Mouse (Mus musculus) intestine, embryonic 15.5 days (tissue): ENCODE measurements around the gene Eif1b. TPM values are rescaled to one million over a fixed set of nuclear protein-coding genes. Genes with fewer than 3 reads are reported as not detected.

Source experiments
- ATAC-seq: fragments of 200-750 bp; cut with Nextera tagmentation; 2 replicates; pipeline ENCODE4 v1.8.0; 2017; ENCODE audit warnings: moderate TSS enrichment, moderate library complexity
- H3K27ac ChIP-seq: fragments of 300-500 bp; sonication (generic); 2 replicates; pipeline ENCODE4 v1.5.1; 2015; ENCODE audit warnings: mild to moderate bottlenecking, inconsistent platforms
- H3K27me3 ChIP-seq: fragments of 300-500 bp; sonication (generic); replicated peaks from 2 replicates; pipeline ENCODE4 v1.6.1; 2015; ENCODE audit warnings: inconsistent platforms
- H3K36me3 ChIP-seq: fragments of 300-500 bp; sonication (generic); 2 replicates; pipeline ENCODE4 v1.6.1; 2015; ENCODE audit warnings: inconsistent platforms
- H3K4me1 ChIP-seq: fragments of 300-500 bp; sonication (generic); replicated peaks from 2 replicates; pipeline ENCODE4 v1.6.1; 2015; ENCODE audit warnings: inconsistent platforms
- H3K4me2 ChIP-seq: fragments of 300-500 bp; sonication (generic); replicated peaks from 2 replicates; pipeline ENCODE4 v1.6.1; 2015; ENCODE audit warnings: mild to moderate bottlenecking, inconsistent platforms
- H3K4me3 ChIP-seq: fragments of 300-500 bp; sonication (generic); replicated peaks from 2 replicates; pipeline ENCODE4 v1.5.1; 2015; ENCODE audit warnings: inconsistent platforms
- H3K9ac ChIP-seq: fragments of 300-500 bp; sonication (generic); 2 replicates; pipeline ENCODE4 v1.6.1; 2015; ENCODE audit warnings: inconsistent platforms
- H3K9me3 ChIP-seq: fragments of 300-500 bp; sonication (generic); 2 replicates; pipeline ENCODE4 v1.6.1; 2016; ENCODE audit warnings: inconsistent platforms
- WGBS: fragments of 180-500 bp; shearing (Covaris S2); methylation state at CpG from one replicate; pipeline ENCODE4 v1.1.7; 2015; 5-methylcytosine and 5-hydroxymethylcytosine counted together
- polyA plus RNA-seq: library from polyadenylated mRNA; unstranded; fragments of >200 nt; fragmentation: Nextera tagmentation; extraction: Ambion mirVana; gene quantifications from 2 replicates; pipeline ENCODE4 v1.2.1, GENCODE M21; 2015

The Eif1b gene
- polyA plus RNA-seq: 142 and 167 TPM in 2 replicates

- H3K27ac ChIP-seq: peak within 1 kb of the TSS; percentile 91
- WGBS: 2% methylated on average over 19 of the region's 19 CpGs
- no peaks in the 10 kb centered on the region for H3K27me3 ChIP-seq
- H3K4me2 ChIP-seq: peak within 1 kb of the TSS; percentile 85
- peak within 1 kb of the TSS; percentile 100 for H3K4me3 ChIP-seq
- H3K4me1 ChIP-seq: peaks cover 7% of the 10 kb centered on the region
- H3K9ac ChIP-seq: peak within 1 kb of the TSS; percentile 100
- H3K9me3 ChIP-seq: no peaks in the 10 kb centered on the region
- peak; percentile 54 for ATAC-seq
- H3K36me3 ChIP-seq: peaks cover 19% of the 10 kb centered on the region
Measured at GRCm38 (mm10) chr9:120492010-120492399, at the start of gene Eif1b. Gene Eif1b (plus strand): TSS chr9:120492232.

GRCm38 (mm10) chr9:120444642-120445041 is 47.4 kb upstream of the Eif1b start:
- Histone ChIP-seq H3K27ac (no peak overlapping the region), H3K4me2 (no peak overlapping the region), H3K9me3 (no peaks in the 10 kb centered on the region), H3K27me3 (no peaks in the 10 kb centered on the region), H3K9ac (no peak overlapping the region), H3K4me3 (no peak overlapping the region), H3K4me1 (no peaks in the 10 kb centered on the region), H3K36me3 (no peaks in the 10 kb centered on the region)
- no peak for ATAC-seq
- 81% methylated on average over 9 of the region's 9 CpGs for WGBS

GRCm38 (mm10) chr9:120449696-120450329 is 42.2 kb upstream of the Eif1b start:
- 87% methylated on average over 6 of the region's 6 CpGs for WGBS
- Histone ChIP-seq H3K4me2 (no peak overlapping the region), H3K9ac (no peak overlapping the region), H3K4me1 (no peaks in the 10 kb centered on the region), H3K27me3 (no peaks in the 10 kb centered on the region), H3K27ac (no peak overlapping the region), H3K4me3 (no peak overlapping the region), H3K9me3 (no peaks in the 10 kb centered on the region), H3K36me3 (no peaks in the 10 kb centered on the region)
- ATAC-seq: no peak

- H3K9ac ChIP-seq: no peak overlapping the region
- no peaks in the 10 kb centered on the region for H3K4me1 ChIP-seq
- H3K4me3 ChIP-seq: no peak overlapping the region
- 42% methylated on average over 9 of the region's 9 CpGs for WGBS
- no peaks in the 10 kb centered on the region for H3K27me3 ChIP-seq
- no peaks in the 10 kb centered on the region for H3K9me3 ChIP-seq
- ATAC-seq: peak; percentile 58; the same call in 1 of the 2 replicates
- H3K36me3 ChIP-seq: no peaks in the 10 kb centered on the region
- no peak overlapping the region for H3K4me2 ChIP-seq
- peak overlapping the region; percentile 58; the same call in 1 of the 2 replicates for H3K27ac ChIP-seq
Measured at GRCm38 (mm10) chr9:120455768-120456655, 36.0 kb upstream of the Eif1b start.

DNA sequence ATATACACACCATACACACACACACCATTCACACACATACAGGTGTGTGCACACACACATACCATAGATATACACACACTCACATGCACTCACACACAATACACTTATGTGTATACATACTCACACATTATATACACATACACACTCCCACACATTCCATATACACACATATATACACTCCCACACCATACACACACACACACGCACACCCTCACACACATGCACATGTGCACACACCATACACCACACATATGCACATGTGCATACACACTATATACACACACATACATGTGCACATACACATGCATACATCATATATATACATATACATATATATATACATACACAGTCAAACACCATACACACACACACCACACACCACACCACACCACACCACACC is 21.6 kb upstream of the Eif1b start:
- no peaks in the 10 kb centered on the region for H3K27me3 ChIP-seq
- no peak overlapping the region for H3K27ac ChIP-seq
- no peak for ATAC-seq
- H3K4me1 ChIP-seq: no peaks in the 10 kb centered on the region
- WGBS: 94% methylated on average over 1 of the region's 1 CpGs
- no peak overlapping the region for H3K4me3 ChIP-seq
- H3K9ac ChIP-seq: no peak overlapping the region
- no peaks in the 10 kb centered on the region for H3K9me3 ChIP-seq
- H3K4me2 ChIP-seq: no peak overlapping the region
- H3K36me3 ChIP-seq: no peaks in the 10 kb centered on the region

GRCm38 (mm10) chr9:120481644-120482043 is 10.4 kb upstream of the Eif1b start:
- no peak overlapping the region for H3K27ac ChIP-seq
- H3K4me2 ChIP-seq: no peak overlapping the region
- H3K4me3 ChIP-seq: no peak overlapping the region
- H3K9me3 ChIP-seq: no peaks in the 10 kb centered on the region
- H3K4me1 ChIP-seq: no peaks in the 10 kb centered on the region
- H3K27me3 ChIP-seq: no peaks in the 10 kb centered on the region
- H3K36me3 ChIP-seq: no peaks in the 10 kb centered on the region
- no peak for ATAC-seq
- H3K9ac ChIP-seq: no peak overlapping the region
- 87% methylated on average over 3 of the region's 3 CpGs for WGBS

- no peaks in the 10 kb centered on the region for H3K9me3 ChIP-seq
- no peaks in the 10 kb centered on the region for H3K36me3 ChIP-seq
- no peaks in the 10 kb centered on the region for H3K4me1 ChIP-seq
- H3K4me3 ChIP-seq: no peak overlapping the region
- WGBS: 91% methylated on average over 4 of the region's 4 CpGs
- ATAC-seq: no peak
- H3K4me2 ChIP-seq: no peak overlapping the region
- no peaks in the 10 kb centered on the region for H3K27me3 ChIP-seq
- H3K9ac ChIP-seq: no peak overlapping the region
- no peak overlapping the region for H3K27ac ChIP-seq
Measured at GRCm38 (mm10) chr9:120482382-120482781, 9.7 kb upstream of the Eif1b start.

DNA sequence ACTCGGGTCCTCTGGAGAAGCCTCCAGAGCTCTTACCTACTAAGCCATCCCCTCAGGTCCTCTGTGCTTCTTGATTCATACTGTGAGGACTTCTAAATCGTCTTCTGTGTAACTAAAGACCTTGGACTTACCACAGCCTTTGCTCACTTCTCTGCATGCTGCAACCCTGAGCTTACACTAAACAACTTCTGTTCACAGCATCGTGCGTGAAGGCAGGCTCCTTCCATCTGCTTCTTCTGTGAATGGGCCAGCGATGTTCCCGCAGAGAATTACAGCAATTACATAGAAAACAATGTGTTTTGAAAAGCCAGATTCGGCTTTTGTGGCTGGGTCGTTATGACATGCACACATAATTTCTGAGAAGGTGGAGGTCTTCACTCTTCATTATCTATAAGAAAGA is 8.9 kb upstream of the Eif1b start:
- no peak overlapping the region for H3K9ac ChIP-seq
- no peaks in the 10 kb centered on the region for H3K4me1 ChIP-seq
- H3K36me3 ChIP-seq: no peaks in the 10 kb centered on the region
- H3K4me3 ChIP-seq: no peak overlapping the region
- ATAC-seq: no peak
- 81% methylated on average over 8 of the region's 8 CpGs for WGBS
- H3K27ac ChIP-seq: no peak overlapping the region
- no peaks in the 10 kb centered on the region for H3K9me3 ChIP-seq
- H3K27me3 ChIP-seq: no peaks in the 10 kb centered on the region
- no peak overlapping the region for H3K4me2 ChIP-seq

- Histone ChIP-seq H3K27ac (no peak overlapping the region), H3K27me3 (no peaks in the 10 kb centered on the region), H3K4me1 (no peaks in the 10 kb centered on the region), H3K36me3 (no peaks in the 10 kb centered on the region), H3K9ac (no peak overlapping the region), H3K4me3 (no peak overlapping the region), H3K9me3 (no peaks in the 10 kb centered on the region), H3K4me2 (no peak overlapping the region)
- 67% methylated on average over 8 of the region's 8 CpGs for WGBS
- no peak for ATAC-seq
Measured at GRCm38 (mm10) chr9:120487076-120487475, 5.0 kb upstream of the Eif1b start.

GRCm38 (mm10) chr9:120491509-120491908 is 523 bp upstream of the Eif1b start:
- H3K4me3 ChIP-seq: peak overlapping the region; percentile 100
- H3K27me3 ChIP-seq: no peaks in the 10 kb centered on the region
- no peak for ATAC-seq
- H3K9me3 ChIP-seq: no peaks in the 10 kb centered on the region
- H3K4me1 ChIP-seq: peaks cover 7% of the 10 kb centered on the region
- 83% methylated on average over 3 of the region's 3 CpGs for WGBS
- H3K4me2 ChIP-seq: peak overlapping the region; percentile 85
- no peak overlapping the region for H3K9ac ChIP-seq
- H3K36me3 ChIP-seq: peaks cover 19% of the 10 kb centered on the region
- H3K27ac ChIP-seq: no peak overlapping the region

DNA sequence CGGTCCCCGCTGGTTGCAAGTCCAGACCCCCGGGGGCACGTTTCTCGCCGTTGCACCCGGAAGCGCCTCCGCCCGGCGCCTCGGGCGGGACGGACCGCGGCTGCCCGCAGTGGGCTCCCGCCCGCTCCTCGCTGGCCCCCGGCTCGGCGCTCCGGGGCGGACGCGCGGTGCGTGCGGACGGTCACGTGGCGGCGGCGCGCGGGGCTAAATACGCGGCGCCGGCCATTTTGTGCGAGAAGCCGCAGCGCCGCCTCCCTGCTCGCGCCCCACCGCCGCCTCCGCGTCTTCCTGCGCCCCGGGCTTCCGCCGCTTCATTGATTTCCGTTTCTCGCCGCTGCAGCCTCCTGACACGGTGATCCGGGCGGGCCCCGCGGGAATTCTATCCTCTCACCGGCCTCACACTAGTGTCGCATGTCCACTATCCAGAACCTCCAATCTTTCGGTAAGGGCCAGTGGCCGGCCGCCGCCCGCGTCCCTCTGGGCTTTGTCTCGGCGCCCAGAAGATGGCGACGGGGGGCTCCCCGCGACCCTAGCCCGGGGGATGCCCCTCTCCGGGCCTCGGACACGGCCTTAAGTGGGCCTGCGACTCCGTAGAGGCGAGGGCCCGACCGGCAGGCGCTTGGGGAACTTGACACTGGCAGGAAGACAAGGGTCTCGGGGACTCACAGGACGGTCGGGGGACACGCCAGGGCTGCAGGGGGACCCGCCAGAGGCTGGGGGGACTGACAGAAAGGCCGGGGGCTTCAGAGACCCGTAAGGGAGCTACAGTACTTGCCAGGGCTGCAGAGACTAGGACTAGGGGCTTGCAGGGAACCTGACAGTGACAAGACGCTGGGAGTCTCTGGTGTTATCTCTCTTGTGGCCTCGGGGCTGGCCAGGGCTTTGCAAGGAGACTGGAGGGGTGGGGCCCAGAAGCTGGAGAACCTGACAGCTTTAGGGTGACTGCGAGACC is 644 bp downstream of the Eif1b start:
- Histone ChIP-seq H3K4me1 (peaks cover 7% of the 10 kb centered on the region), H3K4me2 (peak overlapping the region; percentile 85), H3K36me3 (peaks cover 19% of the 10 kb centered on the region), H3K27me3 (no peaks in the 10 kb centered on the region), H3K9me3 (no peaks in the 10 kb centered on the region), H3K27ac (peak overlapping the region; percentile 91), H3K9ac (peak overlapping the region; percentile 100), H3K4me3 (peak overlapping the region; percentile 100)
- under 1% methylated on average over 97 of the region's 97 CpGs for WGBS
- peak; percentile 88 for ATAC-seq

DNA sequence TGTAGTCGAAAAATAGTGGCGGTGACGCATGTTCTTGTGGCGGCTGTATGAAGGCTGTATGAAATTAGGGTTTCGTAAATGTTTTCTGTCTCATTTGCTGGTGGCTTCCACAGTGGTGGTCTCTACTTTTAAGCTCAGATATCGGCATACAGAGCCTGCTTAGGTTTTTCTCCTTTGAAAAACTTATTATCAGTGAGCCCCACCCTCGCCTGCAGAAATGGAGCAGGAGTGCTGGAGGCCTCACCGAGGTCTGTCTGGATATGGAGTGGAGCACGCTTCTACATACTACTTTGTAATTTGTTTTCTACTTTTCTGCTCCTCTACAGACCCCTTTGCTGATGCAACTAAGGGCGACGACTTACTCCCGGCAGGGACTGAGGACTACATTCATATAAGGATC is 1.7 kb downstream of the Eif1b start:
- H3K27me3 ChIP-seq: no peaks in the 10 kb centered on the region
- H3K9me3 ChIP-seq: no peaks in the 10 kb centered on the region
- H3K4me1 ChIP-seq: peaks cover 7% of the 10 kb centered on the region
- ATAC-seq: no peak
- H3K27ac ChIP-seq: no peak overlapping the region
- peak overlapping the region; percentile 85 for H3K4me2 ChIP-seq
- peaks cover 19% of the 10 kb centered on the region for H3K36me3 ChIP-seq
- 72% methylated on average over 12 of the region's 12 CpGs for WGBS
- H3K9ac ChIP-seq: peak overlapping the region; percentile 100
- H3K4me3 ChIP-seq: peak overlapping the region; percentile 100
